Mouse (Mus musculus) thymus, adult 2 months (tissue): ENCODE results near the gene Mfap2. TPM values are rescaled to one million over a fixed set of nuclear protein-coding genes. Genes with fewer than 3 reads are reported as not detected.

Source experiments
- DNase-seq: peaks from one replicate; pipeline ENCODE4 v3.0.0; 2021
- H3K27ac ChIP-seq: fragments of 200-500 bp; 2 replicates; pipeline ENCODE4 v1.5.1; 2012; ENCODE audit warnings: low read length, control low read depth; ENCODE audit not compliant: control insufficient read depth, insufficient read depth
- H3K27me3 ChIP-seq: fragments of 200-500 bp; 2 replicates; pipeline ENCODE4 v1.6.1; 2012; ENCODE audit warnings: mild to moderate bottlenecking, low read length, moderate library complexity, mixed read lengths; ENCODE audit not compliant: control insufficient read depth, insufficient read depth
- H3K36me3 ChIP-seq: fragments of 200-500 bp; 2 replicates; pipeline ENCODE4 v1.6.1; 2012; ENCODE audit warnings: mild to moderate bottlenecking, low read length, moderate library complexity; ENCODE audit not compliant: control insufficient read depth, insufficient read depth
- H3K4me1 ChIP-seq: fragments of 200-500 bp; replicated peaks from 2 replicates; pipeline ENCODE4 v1.6.1; 2012; ENCODE audit warnings: low read length; ENCODE audit not compliant: control insufficient read depth, insufficient read depth
- H3K4me3 ChIP-seq: fragments of 200-500 bp; 2 replicates; pipeline ENCODE4 v1.5.1; 2012; ENCODE audit warnings: mild to moderate bottlenecking, low read length, control low read depth, moderate library complexity; ENCODE audit not compliant: control insufficient read depth, insufficient read depth
- CTCF ChIP-seq: fragments of 200-500 bp; IDR thresholded peaks from 2 replicates; pipeline ENCODE4 v1.5.1; 2012; ENCODE audit warnings: mild to moderate bottlenecking, control low read depth, low read length, moderate library complexity, borderline replicate concordance; ENCODE audit not compliant: control insufficient read depth, poor library complexity, insufficient read depth; ENCODE audit errors: extremely low read depth
- POLR2A ChIP-seq: fragments of 200-500 bp; IDR thresholded peaks from 2 replicates; pipeline ENCODE4 v1.6.1; 2012; ENCODE audit warnings: mild to moderate bottlenecking, low read length, control low read depth, moderate library complexity; ENCODE audit not compliant: control insufficient read depth, poor library complexity, insufficient read depth; ENCODE audit errors: extremely low read depth
- WGBS: fragments of 180-500 bp; shearing (Covaris S2); methylation state at CpG from one replicate; pipeline ENCODE4 v1.1.7; 2018; 5-methylcytosine and 5-hydroxymethylcytosine counted together
- polyA plus RNA-seq: library from polyadenylated mRNA; depleted of rRNA; stranded (reverse); fragments of >200 nt; gene quantifications from 2 replicates; pipeline ENCODE4 v1.2.3, GENCODE M21; 2012

The Mfap2 gene
- polyA plus RNA-seq, 1 experiment = 6.1 TPM

- WGBS = 66% methylated on average over 9 of the region's 9 CpGs
- H3K27ac ChIP-seq = peak overlapping the region; percentile 31; the same call in 1 of the 2 replicates
Measured at GRCm38 (mm10) chr4:140963941-140964597, 46.1 kb upstream of the Mfap2 start.

GRCm38 (mm10) chr4:140964620-140965019, 45.6 kb upstream of the Mfap2 start:
- H3K27ac ChIP-seq = no peak overlapping the region
- peaks cover 8% of the 10 kb centered on the region for H3K36me3 ChIP-seq
- TF ChIP-seq POLR2A = no peak
- peak; percentile 66; the same call in 1 of the 2 replicates for TF ChIP-seq CTCF
- H3K4me1 ChIP-seq = peaks cover 21% of the 10 kb centered on the region
- no peak overlapping the region for H3K4me3 ChIP-seq
- 12% methylated on average over 7 of the region's 7 CpGs for WGBS
- no peaks in the 10 kb centered on the region for H3K27me3 ChIP-seq
- peak; percentile 70 for DNase-seq

More at GRCm38 (mm10) chr4:140963941-140964597, 46.1 kb upstream of the Mfap2 start:
- no peak for DNase-seq
- peaks cover 5% of the 10 kb centered on the region for H3K36me3 ChIP-seq
- H3K4me3 ChIP-seq = no peak overlapping the region
- TF ChIP-seq CTCF (no peak), POLR2A (no peak)
- no peaks in the 10 kb centered on the region for H3K27me3 ChIP-seq
- peaks cover 21% of the 10 kb centered on the region for H3K4me1 ChIP-seq

GRCm38 (mm10) chr4:140967386-140968159, 42.6 kb upstream of the Mfap2 start:
- WGBS = 95% methylated on average over 11 of the region's 11 CpGs
- Histone ChIP-seq H3K4me3 (no peak overlapping the region), H3K27me3 (no peaks in the 10 kb centered on the region), H3K4me1 (peaks cover 6% of the 10 kb centered on the region), H3K36me3 (peaks cover 35% of the 10 kb centered on the region), H3K27ac (no peak overlapping the region)
- no peak for TF ChIP-seq POLR2A
- no peak for TF ChIP-seq CTCF
- no peak for DNase-seq

GRCm38 (mm10) chr4:140971691-140972090, 38.5 kb upstream of the Mfap2 start:
- no peaks in the 10 kb centered on the region for H3K4me1 ChIP-seq
- WGBS = 80% methylated on average over 13 of the region's 13 CpGs
- no peak overlapping the region for H3K27ac ChIP-seq
- no peak for DNase-seq
- no peak for TF ChIP-seq CTCF
- H3K27me3 ChIP-seq = no peaks in the 10 kb centered on the region
- H3K36me3 ChIP-seq = peaks cover 54% of the 10 kb centered on the region
- no peak overlapping the region for H3K4me3 ChIP-seq

GRCm38 (mm10) chr4:140974408-140974807, 35.8 kb upstream of the Mfap2 start:
- no peak overlapping the region for H3K4me3 ChIP-seq
- TF ChIP-seq POLR2A (no peak), CTCF (no peak)
- DNase-seq = no peak
- H3K27ac ChIP-seq = no peak overlapping the region
- H3K27me3 ChIP-seq = no peaks in the 10 kb centered on the region
- H3K4me1 ChIP-seq = peaks cover 5% of the 10 kb centered on the region; the same call in 1 of the 2 replicates
- H3K36me3 ChIP-seq = peaks cover 57% of the 10 kb centered on the region
- 98% methylated on average over 6 of the region's 6 CpGs for WGBS

GRCm38 (mm10) chr4:140975356-140975755, 34.9 kb upstream of the Mfap2 start:
- Histone ChIP-seq H3K27ac (no peak overlapping the region), H3K36me3 (peaks cover 55% of the 10 kb centered on the region), H3K27me3 (no peaks in the 10 kb centered on the region), H3K4me1 (peaks cover 5% of the 10 kb centered on the region; the same call in 1 of the 2 replicates), H3K4me3 (no peak overlapping the region)
- WGBS = 87% methylated on average over 7 of the region's 7 CpGs
- DNase-seq = no peak
- TF ChIP-seq CTCF = no peak
- no peak for TF ChIP-seq POLR2A

GRCm38 (mm10) chr4:140977278-140977677, 32.9 kb upstream of the Mfap2 start:
- peaks cover 37% of the 10 kb centered on the region for H3K36me3 ChIP-seq
- TF ChIP-seq POLR2A = no peak
- TF ChIP-seq CTCF = no peak
- peaks cover 5% of the 10 kb centered on the region; the same call in 1 of the 2 replicates for H3K4me1 ChIP-seq
- WGBS = 94% methylated on average over 10 of the region's 10 CpGs
- no peak overlapping the region for H3K27ac ChIP-seq
- no peak overlapping the region for H3K4me3 ChIP-seq
- DNase-seq = no peak
- H3K27me3 ChIP-seq = no peaks in the 10 kb centered on the region
